Mouse (Mus musculus) E14TG2a.4 (cell line): ENCODE results near the gene Abca3.
A peak's percentile ranks its signal among the peaks of the same experiment; 100 is the strongest.

Source experiments
- H3K27me3 ChIP-seq: 2 replicates; pipeline ENCODE4 v1.6.1; 2014; ENCODE audit warnings: low read length, control low read depth; ENCODE audit not compliant: insufficient read depth
- H3K36me3 ChIP-seq: 2 replicates; pipeline ENCODE4 v1.6.1; 2014; ENCODE audit warnings: low read length, control low read depth; ENCODE audit not compliant: insufficient read depth
- H3K4me1 ChIP-seq: replicated peaks from 2 replicates; pipeline ENCODE4 v1.6.1; 2014; ENCODE audit warnings: low read depth, low read length, control low read depth
- H3K4me3 ChIP-seq: replicated peaks from 2 replicates; pipeline ENCODE4 v1.5.1; 2014; ENCODE audit warnings: mild to moderate bottlenecking, low read length
- H3K9me3 ChIP-seq: 2 replicates; pipeline ENCODE4 v1.6.1; 2014; ENCODE audit warnings: low read length, control low read depth
- CTCF ChIP-seq: conservative IDR thresholded peaks from 2 replicates; pipeline ENCODE4 v1.5.1; 2014; ENCODE audit warnings: low read length
- NANOG ChIP-seq: IDR thresholded peaks from 2 replicates; pipeline ENCODE4 v1.6.1; 2014; ENCODE audit warnings: borderline replicate concordance, low read length, mixed read lengths
- POU5F1 ChIP-seq: IDR thresholded peaks from 2 replicates; pipeline ENCODE4 v1.6.1; 2014; ENCODE audit warnings: low read length, borderline replicate concordance

Abca3 gene

GRCm38 (mm10) chr17:24351760-24352357, at the start of gene Abca3:
Gene Abca3, plus strand, starts transcription at chr17:24351950.
- Histone ChIP-seq H3K4me3 (peak within 1 kb of the TSS; percentile 88), H3K9me3 (peaks cover 12% of the 10 kb centered on the region)
- no peak for TF ChIP-seq NANOG
- peak; percentile 68 for TF ChIP-seq CTCF

DNA sequence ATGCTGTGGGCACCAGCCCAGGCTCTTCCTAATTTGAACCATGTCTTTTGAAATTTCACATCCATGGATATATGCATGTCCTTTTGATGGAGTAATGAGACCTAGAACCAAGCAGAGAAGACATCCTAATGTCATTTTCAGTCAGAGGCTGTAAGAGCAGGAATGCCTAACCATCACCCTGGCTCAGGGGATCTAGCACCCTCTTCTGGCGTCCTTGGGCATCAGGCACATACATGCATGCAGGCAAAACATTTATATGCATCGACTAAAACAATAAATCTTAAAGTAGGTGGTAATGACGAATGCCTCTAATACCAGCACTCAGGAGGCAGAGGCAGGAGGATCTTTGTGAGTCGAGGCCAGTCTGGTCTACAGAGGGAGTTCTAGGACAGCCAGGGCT, 44.2 kb upstream of the Abca3 start:
- Histone ChIP-seq H3K9me3 (no peaks in the 10 kb centered on the region), H3K4me1 (no peaks in the 10 kb centered on the region), H3K4me3 (no peak overlapping the region), H3K27me3 (no peaks in the 10 kb centered on the region), H3K36me3 (no peaks in the 10 kb centered on the region)
- no peak for TF ChIP-seq NANOG
- peak; percentile 36 for TF ChIP-seq CTCF

More at GRCm38 (mm10) chr17:24351760-24352357, at the start of gene Abca3:
- Histone ChIP-seq H3K36me3 (no peaks in the 10 kb centered on the region), H3K27me3 (peaks cover 40% of the 10 kb centered on the region), H3K4me1 (peaks cover 17% of the 10 kb centered on the region)

DNA sequence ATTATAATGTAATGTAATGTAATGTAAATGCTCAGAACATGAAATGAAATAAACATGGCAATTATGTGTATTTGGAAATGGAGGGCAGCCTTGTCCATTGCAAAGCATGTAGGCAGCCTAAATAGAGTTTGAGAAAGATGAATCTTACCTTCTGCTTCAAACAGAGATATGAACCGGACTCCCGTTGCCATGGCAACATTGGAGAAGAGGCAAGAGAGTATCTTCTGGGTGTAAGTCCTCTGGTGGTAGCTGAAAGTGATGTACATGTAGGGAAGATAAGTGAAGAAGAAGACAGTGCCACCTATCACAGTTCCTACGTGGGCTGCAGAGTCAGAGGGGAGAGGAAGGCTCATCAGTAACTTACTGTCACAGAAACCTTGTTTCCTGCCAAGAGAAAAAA, 30.9 kb upstream of the Abca3 start:
- no peaks in the 10 kb centered on the region for H3K4me1 ChIP-seq
- peaks cover 20% of the 10 kb centered on the region for H3K9me3 ChIP-seq
- H3K27me3 ChIP-seq: no peaks in the 10 kb centered on the region
- H3K36me3 ChIP-seq: no peaks in the 10 kb centered on the region
- H3K4me3 ChIP-seq: no peak overlapping the region
- no peak for TF ChIP-seq POU5F1
- no peak for TF ChIP-seq CTCF
- TF ChIP-seq NANOG: no peak

GRCm38 (mm10) chr17:24325051-24325450, 26.7 kb upstream of the Abca3 start:
- H3K27me3 ChIP-seq: no peaks in the 10 kb centered on the region
- no peak overlapping the region for H3K4me3 ChIP-seq

DNA sequence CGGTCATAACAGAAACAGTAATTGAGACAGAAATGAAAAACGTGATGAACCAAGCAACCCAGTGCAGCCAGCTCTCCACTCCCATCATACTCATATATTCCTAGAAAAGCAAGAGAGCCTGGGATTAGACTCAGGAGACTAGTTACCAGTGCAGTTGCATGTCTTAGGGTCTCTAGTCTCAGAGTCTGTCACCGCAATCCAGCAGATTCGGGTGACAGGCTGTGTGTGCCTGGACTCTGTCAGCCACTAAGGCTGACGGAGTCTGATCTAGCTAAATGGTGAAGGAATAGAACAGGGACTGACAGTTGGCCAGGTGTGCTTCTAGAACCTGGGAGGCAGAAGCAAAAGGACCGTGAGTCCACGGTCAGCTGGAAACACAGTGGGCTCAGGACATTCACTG, 24.1 kb upstream of the Abca3 start:
- Histone ChIP-seq H3K4me3 (no peak overlapping the region), H3K4me1 (no peaks in the 10 kb centered on the region), H3K27me3 (no peaks in the 10 kb centered on the region), H3K36me3 (no peaks in the 10 kb centered on the region), H3K9me3 (no peaks in the 10 kb centered on the region)
- no peak for TF ChIP-seq POU5F1
- TF ChIP-seq NANOG: no peak
- TF ChIP-seq CTCF: no peak

More at GRCm38 (mm10) chr17:24325051-24325450, 26.7 kb upstream of the Abca3 start:
- no peaks in the 10 kb centered on the region for H3K4me1 ChIP-seq
- H3K9me3 ChIP-seq: no peaks in the 10 kb centered on the region
- TF ChIP-seq CTCF (no peak), POU5F1 (no peak), NANOG (no peak)
- no peaks in the 10 kb centered on the region for H3K36me3 ChIP-seq

DNA sequence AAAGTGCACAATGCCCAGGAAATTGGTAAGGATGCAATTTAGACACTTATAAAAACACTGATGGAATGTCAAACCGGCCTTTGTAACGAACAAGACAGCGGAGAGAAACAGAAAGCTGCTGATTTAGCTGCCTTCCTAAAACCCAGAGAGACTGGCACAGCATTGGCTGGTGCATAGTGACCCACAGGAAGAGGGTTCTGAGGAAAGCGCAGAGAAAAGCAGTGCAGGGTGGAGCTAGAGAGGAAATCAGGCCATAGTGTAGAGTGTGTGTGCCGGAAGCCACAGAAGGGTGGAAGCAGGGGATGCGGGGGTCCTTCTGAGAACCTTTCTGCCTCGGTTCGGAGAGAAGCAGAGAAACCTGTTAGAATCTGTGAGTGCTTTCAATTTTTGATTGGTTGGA, 7.1 kb upstream of the Abca3 start:
- Histone ChIP-seq H3K9me3 (no peaks in the 10 kb centered on the region), H3K36me3 (no peaks in the 10 kb centered on the region), H3K27me3 (no peaks in the 10 kb centered on the region), H3K4me1 (no peaks in the 10 kb centered on the region), H3K4me3 (no peak overlapping the region)
- TF ChIP-seq CTCF (no peak), POU5F1 (no peak), NANOG (no peak)

- peaks cover 14% of the 10 kb centered on the region for H3K27me3 ChIP-seq
- H3K4me3 ChIP-seq: no peak overlapping the region
- TF ChIP-seq CTCF: no peak
- no peak for TF ChIP-seq POU5F1
- no peak for TF ChIP-seq NANOG
- H3K4me1 ChIP-seq: peaks cover 6% of the 10 kb centered on the region; the same call in 1 of the 2 replicates
- H3K9me3 ChIP-seq: peaks cover 12% of the 10 kb centered on the region
- H3K36me3 ChIP-seq: no peaks in the 10 kb centered on the region
Observed at GRCm38 (mm10) chr17:24346831-24347230, 4.9 kb upstream of the Abca3 start.

- Histone ChIP-seq H3K27me3 (peaks cover 36% of the 10 kb centered on the region), H3K4me1 (peaks cover 17% of the 10 kb centered on the region), H3K4me3 (no peak overlapping the region), H3K36me3 (no peaks in the 10 kb centered on the region), H3K9me3 (peaks cover 12% of the 10 kb centered on the region)
- TF ChIP-seq CTCF: no peak
- TF ChIP-seq POU5F1: no peak
- TF ChIP-seq NANOG: no peak
Observed at GRCm38 (mm10) chr17:24349176-24349575, 2.6 kb upstream of the Abca3 start.
